Mouse (Mus musculus) brain, embryonic 18.5 days (tissue): ENCODE data around the gene Wdr61.
A peak's percentile ranks its signal among the peaks of the same experiment; 100 is the strongest.
"Not testable (repeated sequence)": the region's sequence is repeated elsewhere in the genome, so short reads cannot be mapped to it uniquely, and the experiment has no call there.

Source experiments
- DNase-seq: peaks from one replicate; pipeline ENCODE4 v3.0.0-alpha.2; 2012; ENCODE audit warnings: low read depth, low spot score

Gene Wdr61

DNA sequence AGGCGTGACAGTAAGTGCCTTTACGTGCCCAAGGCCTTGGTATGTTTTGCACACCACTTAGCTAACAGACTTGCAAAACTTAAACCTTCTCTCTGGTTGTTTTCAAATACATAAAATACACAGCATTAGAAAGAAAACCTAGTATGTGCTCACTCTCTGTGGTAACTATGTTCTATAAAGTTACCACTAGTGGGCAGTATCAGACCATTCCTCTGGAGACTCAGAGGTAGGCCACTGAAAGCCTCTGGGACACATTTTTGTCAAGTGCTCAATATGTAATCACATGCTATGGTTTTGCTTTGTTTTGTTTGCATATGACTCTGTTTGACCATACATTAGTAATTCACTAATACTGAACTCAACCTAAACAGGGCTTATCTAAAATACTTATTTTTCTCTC lies 2.2 kb downstream of the Wdr61 start:
- no peak for DNase-seq

DNA sequence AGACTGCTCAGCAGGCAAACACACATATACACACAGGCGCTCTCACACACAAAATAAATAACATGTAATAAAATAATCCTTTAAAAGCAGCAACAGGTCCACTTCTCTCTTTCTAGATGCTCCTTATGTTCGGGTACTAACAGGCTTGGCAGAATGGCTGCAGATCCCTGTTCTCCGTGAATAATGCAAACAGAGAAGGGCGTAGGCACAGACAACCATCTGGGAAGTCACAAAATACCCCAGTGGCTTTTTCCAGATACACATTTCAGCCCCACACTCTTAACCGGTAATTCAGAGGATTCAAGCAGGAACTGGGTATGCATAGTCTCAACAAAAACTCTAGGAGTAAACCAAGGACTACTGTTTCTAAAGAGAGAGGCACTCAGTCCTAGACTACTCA lies 8.0 kb downstream of the Wdr61 start:
- DNase-seq: no peak

DNA sequence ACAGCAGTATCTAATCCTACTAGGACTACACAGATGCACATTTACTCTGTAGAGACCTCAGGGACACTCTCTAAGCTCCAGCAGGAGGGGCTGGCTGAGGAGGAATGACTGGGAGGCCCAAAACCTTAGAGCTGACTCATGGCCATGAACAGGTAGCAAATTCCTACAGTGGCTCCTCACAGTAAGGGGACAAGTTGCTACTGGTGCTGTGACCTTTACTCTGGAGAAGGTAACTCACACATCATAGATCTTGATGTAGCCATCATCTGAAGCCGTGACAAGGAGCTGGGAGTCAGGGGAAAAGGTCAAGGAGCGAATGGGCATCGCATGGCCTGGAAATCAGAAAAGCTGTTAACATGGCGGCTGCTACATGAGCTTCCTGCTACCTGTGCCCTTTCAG lies 11.7 kb downstream of the Wdr61 start:
- DNase-seq: no peak

DNA sequence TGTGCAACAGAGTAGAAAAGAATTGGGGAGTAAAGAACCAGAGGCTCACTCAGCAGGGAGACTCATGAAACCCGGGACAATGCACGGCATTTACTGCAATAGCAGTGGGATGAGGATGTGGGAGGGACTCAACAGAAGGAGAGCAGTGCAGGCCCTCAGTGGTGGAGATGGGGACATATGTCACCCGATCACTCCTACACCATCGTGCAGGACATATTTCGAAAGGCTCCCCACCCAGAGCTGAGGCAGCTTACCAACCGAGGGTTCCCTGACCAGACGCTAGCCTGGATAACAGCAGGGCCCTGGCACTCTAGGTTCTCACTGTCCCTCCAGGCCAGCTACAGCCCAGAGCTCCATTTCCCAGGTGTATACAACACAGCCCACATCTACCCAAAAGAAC lies 12.2 kb downstream of the Wdr61 start:
- DNase-seq: no peak

DNA sequence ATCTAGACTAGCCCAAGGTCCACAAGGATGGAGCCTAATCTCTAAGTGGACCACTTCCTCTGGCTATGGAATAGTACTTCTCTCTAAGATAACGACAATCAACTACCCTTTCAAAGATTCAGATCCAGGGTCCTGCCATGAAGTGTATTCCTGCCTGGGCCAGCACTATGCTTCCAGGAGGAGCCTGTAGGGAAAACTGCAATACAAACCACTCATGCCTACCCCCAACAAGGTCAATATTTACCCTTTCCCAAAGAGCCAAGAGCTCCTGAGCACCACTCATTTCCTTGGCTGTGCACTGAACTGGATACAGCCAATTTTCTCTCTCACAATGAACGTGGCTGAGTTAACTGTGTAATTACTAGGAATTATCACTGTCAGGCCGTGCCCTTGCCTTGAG lies 16.8 kb downstream of the Wdr61 start:
- no peak for DNase-seq

DNA sequence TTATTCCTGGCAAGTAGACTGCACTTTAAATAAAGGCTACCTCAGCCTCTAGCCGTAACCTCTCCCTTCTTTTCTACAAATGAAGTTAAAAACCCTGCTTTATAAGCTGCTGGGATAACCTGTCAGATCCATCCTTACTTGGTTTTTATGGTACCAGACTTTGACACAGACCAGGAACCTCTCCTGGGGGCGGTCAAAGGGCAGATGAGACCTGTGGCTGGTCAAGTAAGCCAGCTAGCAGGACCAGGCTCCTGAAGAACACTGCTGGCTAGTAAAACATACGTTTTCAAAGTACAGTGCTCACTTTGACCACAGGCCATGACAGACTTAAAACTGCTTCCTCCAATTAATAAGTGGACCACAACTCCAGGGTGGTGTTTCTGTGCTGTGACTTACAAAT lies 18.5 kb downstream of the Wdr61 start:
- DNase-seq: no peak

DNA sequence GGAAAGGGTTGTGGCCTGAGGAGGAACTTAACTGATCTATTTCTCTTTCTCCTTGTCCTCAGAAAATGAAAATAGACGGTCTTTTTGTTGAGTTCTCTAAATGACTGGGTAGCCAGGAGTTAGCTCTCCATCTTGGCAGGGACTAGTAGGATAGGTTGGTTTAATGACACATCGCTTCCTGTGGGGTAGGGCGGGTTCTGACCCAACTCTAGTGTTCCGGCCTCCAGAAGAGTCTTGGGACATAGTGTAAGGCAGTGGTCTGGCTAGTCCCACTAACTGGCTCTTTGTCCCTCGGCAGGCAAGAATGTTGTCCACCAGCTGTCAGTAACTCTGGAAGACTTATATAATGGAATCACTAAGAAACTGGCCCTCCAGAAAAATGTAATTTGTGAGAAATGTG lies 26.2 kb downstream of the Wdr61 start:
- DNase-seq: no peak

DNA sequence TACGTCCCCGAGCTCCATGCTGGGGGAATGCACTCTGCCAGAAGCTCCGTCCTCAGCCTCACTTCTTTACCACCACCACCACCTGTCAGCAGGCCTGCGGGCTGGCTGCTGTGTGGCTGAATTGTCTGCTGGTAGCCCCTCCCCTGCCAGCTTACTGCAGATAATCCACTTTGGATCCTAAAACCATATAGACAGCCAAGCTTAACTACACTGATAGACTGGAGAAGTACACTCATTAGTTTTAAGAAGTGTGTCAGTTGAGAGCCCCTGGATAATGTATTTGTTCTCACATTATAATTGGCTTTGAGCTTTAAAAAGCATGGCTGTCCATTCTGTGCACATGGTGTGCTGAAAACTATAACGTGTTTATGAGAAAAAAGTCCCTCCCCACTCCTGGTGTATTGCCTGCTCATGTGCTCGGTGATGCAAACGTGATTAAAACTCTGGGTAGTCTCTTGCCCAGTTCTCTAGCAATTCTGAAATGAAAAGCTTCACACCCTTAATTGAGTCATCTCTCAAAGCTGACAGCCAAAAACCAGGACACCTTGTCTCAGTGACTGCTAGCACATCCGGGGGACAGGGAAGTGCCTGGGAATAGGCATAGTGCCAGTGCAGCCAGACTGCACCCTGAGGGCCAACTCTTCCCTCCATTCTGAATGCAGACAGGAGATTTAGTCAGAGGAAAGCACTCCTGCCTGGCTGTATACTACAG lies 26.9 kb downstream of the Wdr61 start:
- DNase-seq: no peak

DNA sequence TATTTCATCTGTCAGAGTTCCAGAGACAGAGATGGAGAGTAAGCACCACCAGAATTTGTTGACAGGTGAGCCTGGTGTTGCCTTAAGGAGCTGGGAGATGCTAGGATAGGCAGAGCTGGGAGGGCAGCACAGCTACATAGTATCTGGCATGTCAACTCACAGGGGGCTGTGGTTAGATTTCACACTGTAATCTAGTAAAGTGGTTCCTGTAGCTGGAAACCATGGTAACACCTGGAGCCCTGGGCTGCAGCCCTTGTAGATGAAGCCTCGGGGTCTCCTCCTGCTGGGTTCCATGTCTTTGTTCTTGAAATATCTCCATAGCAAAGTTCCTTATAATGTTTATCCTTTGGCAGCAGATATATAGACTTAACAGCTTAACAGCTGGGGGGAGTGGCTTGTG lies 28.8 kb downstream of the Wdr61 start:
- DNase-seq: no peak

DNA sequence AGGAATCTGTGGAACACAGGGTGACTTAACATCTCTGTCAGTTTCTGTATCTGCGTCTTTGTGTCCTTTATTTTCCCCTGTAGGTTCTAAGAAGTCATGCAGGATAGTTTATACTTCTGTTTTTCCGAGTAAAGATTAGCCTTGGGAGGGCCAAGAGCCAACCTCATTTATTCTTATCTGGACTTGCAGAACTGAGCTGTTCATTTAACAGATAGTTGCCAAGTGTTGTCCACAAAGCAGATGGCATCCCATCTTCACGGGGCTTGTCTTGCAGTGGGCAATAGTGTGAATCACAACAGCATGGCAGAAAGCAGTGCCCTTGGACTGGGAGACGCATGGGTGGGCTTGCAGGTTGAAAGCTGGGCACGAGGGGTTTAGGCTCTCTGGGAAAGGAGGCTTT lies 30.0 kb downstream of the Wdr61 start:
- DNase-seq: no peak

DNA sequence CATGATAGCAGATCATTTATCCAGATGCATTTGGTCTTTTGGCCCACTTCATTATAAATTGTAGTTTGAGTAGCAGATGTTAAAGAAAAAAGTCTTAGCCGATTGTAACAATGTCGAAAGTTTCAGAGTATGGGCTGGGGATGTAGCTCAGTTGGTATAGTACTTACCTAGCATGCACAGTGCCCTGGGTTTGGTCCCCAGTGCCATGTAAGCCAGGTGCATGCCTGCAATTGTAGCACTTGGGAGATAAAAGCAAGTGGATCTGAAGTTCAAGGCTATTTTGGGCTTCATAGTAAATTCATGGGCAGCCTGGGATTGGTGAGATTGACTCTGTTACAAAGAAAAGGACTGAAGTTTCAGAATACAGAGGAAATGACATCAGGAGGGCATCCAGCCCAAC lies 31.7 kb downstream of the Wdr61 start:
- DNase-seq: no peak

DNA sequence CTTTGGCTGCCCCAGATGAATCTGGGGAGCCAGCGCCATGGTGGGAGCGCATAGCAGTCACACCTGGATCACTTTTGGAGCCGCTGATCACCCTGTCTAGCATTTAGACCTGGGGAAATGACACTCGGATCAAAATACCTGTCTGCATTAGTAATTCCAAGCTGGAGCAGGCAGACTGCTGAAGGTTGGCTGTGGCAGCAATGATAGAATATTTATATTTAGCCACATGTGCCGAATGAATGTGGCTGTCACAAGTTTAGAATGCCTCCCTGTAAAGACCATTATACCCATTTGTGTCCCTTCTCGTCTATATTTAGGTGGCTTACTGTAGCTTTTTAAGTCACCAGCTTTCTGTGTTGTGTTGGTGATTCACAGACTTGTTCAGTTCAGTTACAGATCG lies 33.6 kb downstream of the Wdr61 start:
- no peak for DNase-seq

DNA sequence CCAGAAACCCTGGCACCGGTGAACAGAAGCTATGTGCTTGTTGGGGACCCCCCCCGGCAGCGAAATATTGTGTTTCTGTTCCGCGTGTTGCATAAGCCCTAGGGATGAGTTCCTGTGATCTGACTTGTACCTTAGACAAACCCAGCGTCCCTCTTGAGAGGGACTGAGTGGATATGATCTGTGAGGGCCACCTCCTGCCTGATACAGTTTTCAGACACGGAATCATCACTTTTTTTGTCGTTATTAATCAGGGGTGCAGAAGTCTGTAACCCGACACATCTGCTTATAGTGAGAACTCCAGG lies 34.2 kb downstream of the Wdr61 start:
- DNase-seq: no peak

DNA sequence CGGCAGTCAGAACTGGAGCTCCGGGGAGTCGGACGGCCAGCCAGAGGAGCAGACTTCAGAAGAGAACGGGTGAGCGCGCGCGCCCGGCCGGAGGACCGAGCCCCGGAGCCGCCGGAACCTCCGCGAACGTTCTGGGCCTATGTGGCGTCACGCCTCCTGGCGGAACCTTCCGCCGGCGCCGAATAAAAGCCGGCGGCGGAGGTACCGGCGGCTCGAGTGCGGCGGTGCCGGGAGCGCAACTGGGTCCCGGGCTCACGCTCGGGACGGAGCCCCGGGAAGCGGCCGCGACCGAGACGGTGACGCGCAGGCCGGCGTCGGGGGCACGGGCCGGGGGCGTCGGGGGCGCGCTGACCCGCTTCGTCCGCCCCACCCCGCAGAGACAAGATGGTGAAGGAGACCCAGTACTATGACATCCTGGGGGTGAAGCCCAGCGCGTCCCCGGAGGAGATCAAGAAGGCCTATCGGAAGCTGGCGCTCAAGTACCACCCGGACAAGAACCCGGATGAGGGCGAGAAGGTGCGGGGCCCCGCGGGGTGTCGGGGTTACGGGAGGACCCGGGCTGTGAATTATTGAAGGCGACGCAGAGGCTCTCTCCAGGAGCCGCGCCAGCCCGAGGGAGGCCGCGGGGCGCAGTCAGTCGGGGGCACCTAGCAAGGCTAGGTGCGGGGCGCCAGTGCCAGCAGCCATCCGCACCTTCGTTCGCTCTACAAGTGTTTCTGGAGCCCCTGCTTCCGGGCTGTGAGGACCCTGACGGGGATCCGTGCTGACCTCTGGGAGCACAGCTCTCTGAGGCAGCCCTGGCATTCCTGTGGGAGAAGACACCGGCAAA lies 34.8 kb downstream of the Wdr61 start:
- DNase-seq: peak; percentile 56

DNA sequence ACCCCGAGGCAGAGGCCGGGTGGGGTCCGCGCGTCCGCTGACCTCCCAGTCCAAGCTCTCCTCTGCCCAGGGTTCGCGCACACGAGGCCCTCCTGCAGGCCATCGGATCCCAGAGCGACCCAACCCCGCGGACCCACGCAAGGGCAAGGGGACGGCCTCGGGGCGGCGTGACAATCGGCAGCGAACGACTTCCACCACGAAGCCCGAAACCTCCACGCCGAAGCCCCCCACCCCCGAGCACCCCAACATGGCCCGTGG lies 35.3 kb downstream of the Wdr61 start:
- no peak for DNase-seq

DNA sequence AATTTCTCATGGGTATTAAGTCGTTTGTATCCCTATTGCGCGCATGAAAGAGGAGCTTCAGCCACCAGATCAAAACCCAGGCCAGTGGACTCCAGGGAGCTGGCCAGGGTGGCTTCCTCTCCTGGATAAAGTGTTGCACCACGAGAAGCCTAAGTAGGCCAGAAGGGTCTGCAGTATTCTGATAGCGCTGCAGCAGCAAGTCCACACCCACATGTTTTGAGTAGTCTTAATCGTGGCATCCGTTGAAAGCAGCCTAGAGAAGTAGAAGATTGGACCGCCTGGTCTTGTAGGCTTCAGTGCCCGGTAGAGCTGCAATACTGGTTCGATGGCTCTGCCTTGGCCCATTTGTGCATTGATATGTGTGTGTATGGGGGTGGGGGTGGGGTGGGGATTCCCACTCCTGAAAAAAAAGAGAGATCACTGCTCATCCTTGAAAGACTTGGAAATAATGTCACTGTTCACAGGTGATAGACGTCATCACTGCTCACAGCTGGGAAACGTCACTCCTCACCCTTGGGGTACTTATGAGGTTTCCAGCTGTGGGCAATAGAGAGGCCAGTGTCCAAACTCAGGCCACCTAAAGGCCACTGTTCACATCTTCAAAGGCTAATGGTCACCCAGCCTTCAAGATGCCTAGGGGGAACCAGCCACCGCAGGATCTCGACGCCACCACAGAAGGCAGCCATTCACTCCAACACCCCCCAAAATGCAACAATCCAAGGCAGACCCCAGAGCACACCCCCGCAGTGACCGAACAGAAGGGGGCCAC lies 35.8 kb downstream of the Wdr61 start, which contains the start of gene Dnaja4:
TSS of gene Dnaja4 (plus strand) at position 556 of the 769 bp plus-strand sequence.
- DNase-seq: no peak

DNA sequence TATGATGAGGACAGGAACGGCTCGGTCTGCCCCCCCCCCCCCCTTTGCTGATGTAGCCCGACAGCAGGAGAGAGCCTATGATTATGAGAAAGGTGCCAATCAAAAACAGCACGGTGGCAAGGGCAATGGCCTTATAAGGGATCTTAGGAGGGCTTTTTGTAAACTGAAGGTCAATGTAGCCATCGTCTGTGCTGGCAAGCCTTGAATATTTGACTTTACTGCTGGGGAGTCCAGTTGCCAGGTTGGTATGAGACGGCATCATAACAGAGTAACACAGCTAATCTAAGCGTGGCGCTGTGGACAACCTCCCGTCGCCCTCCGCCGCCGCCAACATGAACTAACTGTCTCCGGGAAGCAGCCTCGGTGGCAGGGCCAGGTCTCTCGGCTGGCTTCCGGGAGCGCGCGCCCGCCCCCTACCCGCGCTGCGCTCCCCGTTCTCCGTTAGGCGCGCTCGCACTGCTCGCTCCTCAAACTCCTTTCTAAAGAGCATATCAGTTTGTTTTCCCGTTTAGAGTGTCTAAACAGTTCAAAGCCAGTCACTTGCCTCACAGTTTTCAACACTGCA lies 43.0 kb downstream of the Wdr61 start:
- not testable (repeated sequence) for DNase-seq

DNA sequence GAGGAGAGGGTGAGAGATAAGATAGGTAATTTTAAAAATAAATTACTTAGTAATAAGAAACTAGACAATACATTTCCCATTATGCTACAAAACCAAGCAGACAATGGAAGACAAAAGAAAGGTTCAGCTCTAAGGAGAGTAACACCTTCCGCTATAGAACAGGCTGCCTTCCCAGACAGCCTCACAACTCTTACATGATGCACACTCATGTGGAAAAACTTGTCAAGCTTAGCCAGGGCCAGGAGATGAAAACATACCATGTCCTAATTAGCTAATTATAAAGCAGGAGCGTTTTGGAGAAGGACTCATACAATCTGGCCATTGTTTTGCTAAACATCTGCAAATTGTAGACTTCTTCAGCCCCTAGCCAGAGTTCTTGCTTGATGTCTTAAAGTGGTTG lies 43.6 kb downstream of the Wdr61 start:
- not testable (repeated sequence) for DNase-seq

DNA sequence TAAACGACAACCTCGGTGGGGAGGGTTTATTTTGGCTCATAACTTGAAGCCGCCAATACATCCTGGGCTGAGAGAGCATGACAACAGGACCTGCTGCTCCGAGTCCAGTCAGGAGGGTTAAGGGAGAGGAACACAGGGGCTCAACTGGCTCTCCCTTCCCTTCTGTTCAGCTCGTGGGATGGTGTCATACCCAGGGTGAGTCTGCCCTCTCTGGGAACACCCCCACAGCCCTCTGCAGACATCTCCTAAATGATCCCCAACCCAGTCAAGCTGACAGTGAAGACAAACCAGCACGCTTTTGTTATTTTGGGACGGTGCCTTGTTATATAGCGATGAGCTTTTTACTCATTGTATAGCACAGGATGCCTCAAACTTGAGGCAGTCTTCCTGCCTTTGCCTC lies 44.9 kb downstream of the Wdr61 start:
- no peak for DNase-seq

DNA sequence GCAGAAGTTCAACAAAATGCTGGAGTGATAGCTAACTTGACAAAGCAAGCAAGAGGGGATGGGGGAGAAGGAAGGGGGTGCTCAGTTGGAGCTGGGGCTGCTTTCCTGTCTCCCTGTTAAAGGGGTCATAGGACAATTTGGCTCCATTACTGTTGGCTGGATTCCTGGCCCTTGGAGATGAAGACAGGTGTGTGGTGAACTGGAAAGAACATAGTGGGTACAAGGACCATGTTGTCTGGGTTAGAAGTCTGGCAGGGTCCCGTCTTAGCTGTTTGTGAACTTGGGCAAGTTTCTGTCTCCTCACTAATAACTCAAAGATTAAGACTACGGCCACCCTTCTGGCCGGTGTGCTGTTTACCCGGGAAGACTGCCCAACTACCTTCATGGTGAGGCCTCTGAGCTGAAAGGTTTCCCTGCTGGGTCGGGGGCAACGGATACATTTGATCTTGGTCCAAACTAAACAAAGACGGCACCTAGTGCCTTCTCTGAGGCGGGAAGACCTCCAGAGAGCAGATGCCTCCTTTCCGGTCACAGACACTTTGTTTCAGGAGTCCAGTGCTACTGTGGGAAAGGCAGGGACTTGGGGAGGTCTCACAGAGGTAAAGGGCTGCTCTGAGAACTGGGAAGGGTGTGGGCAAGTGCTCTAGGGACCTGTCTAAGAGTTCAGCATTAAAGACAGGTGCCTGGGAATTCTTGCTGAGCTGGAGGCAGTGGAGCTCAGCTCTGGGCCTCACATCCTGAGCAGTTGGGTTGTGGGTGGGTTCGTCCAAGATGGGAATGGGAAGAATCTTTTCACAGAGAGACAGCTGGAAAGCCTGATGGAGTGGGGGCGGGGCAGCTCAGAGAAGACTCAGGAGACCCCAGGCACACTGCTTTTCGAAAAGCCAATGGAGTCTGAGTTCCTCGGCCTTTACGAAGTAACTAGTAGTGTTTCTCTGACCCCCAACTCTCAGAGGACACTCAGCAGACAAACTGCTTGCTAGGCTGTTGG lies 46.8 kb downstream of the Wdr61 start:
- DNase-seq: no peak

DNA sequence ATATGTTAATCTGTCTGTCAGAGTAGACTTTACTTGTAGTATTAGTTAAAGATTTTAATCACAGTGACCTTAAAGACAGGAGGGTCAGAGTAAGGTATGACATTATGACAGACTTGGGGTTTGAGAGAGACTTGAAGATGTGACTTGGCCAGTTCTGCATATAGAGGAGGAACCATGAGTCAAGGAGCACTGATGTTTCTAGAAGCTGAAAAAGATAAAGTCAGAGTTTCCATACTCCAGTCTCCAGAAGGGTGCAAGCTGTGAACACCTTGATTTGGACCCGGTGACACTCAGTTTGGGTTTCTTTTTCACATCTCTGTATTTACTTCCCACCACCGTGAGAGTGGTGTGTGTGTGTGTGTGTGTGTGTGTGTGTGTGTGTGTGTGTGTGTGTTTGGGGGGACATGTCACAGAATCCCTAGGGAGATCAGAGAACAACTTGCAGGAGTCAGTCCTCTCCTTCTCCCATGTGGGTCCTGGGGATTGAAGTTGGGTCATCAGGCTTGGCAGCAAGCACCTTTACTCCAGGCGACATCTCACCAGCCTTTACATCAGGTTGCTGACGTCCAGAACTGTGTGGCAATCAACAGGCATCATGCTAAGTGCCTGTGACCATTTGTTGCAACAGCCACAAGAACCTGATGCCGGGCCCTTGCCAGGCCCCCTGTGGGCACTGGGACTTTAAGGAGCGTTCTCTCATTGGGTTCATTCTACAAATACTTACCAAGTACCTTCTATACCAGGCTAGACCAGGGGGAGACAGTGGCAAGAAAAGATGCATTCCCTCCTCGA lies 50.3 kb downstream of the Wdr61 start:
- no peak for DNase-seq
